Mouse (Mus musculus) intestine, postnatal 0 days (tissue): Measurements from ENCODE around the gene Olfr284. TPM values are rescaled to one million over a fixed set of nuclear protein-coding genes. Genes with fewer than 3 reads are reported as not detected.
A peak's percentile ranks its signal among the peaks of the same experiment; 100 is the strongest.

Experiments used
- ATAC-seq: fragments of 200-750 bp; cut with Nextera tagmentation; 2 replicates; pipeline ENCODE4 v1.8.0; 2017; ENCODE audit warnings: mild to moderate bottlenecking, moderate TSS enrichment, moderate library complexity
- H3K27ac ChIP-seq: fragments of 300-500 bp; sonication (generic); 2 replicates; pipeline ENCODE4 v1.5.1; 2014; ENCODE audit warnings: mild to moderate bottlenecking, low read depth, low read length, moderate library complexity
- H3K27me3 ChIP-seq: fragments of 300-500 bp; sonication (generic); replicated peaks from 2 replicates; pipeline ENCODE4 v1.6.1; 2014; ENCODE audit warnings: low read length, mixed read lengths; ENCODE audit not compliant: control insufficient read depth, insufficient read depth
- H3K36me3 ChIP-seq: fragments of 300-500 bp; sonication (generic); 2 replicates; pipeline ENCODE4 v1.6.1; 2014; ENCODE audit warnings: mild to moderate bottlenecking, moderate library complexity; ENCODE audit not compliant: control insufficient read depth, insufficient read depth
- H3K4me1 ChIP-seq: fragments of 300-500 bp; sonication (generic); replicated peaks from 2 replicates; pipeline ENCODE4 v1.6.1; 2014; ENCODE audit warnings: antibody characterized with exemption, low read length, mixed read lengths; ENCODE audit not compliant: control insufficient read depth, insufficient read depth
- H3K4me2 ChIP-seq: fragments of 300-500 bp; sonication (generic); replicated peaks from 2 replicates; pipeline ENCODE4 v1.6.1; 2014; ENCODE audit warnings: low read depth, mild to moderate bottlenecking, moderate library complexity
- H3K4me3 ChIP-seq: fragments of 300-500 bp; sonication (generic); 2 replicates; pipeline ENCODE4 v1.5.1; 2014; ENCODE audit warnings: low read depth, low read length
- H3K9ac ChIP-seq: fragments of 300-500 bp; sonication (generic); 2 replicates; pipeline ENCODE4 v1.6.1; 2014; ENCODE audit warnings: mild to moderate bottlenecking, low read depth, low read length
- H3K9me3 ChIP-seq: fragments of 300-500 bp; sonication (generic); 2 replicates; pipeline ENCODE4 v1.6.1; 2016; ENCODE audit warnings: mixed run types; ENCODE audit not compliant: control insufficient read depth
- CTCF ChIP-seq: sonication (generic); IDR thresholded peaks from 2 replicates; pipeline ENCODE4 v1.5.1; 2016; ENCODE audit warnings: low read depth, mild to moderate bottlenecking, control low read depth, antibody characterized with exemption, moderate library complexity
- WGBS: fragments of 180-500 bp; shearing (Covaris S2); extraction: QIAGEN DNeasy Blood & Tissue Kit; methylation state at CpG from one replicate; pipeline ENCODE4 v1.1.7; 2014; 5-methylcytosine and 5-hydroxymethylcytosine counted together
- polyA plus RNA-seq: library from polyadenylated mRNA; unstranded; fragments of >200 nt; fragmentation: Nextera tagmentation; extraction: Ambion mirVana; gene quantifications from 2 replicates; pipeline ENCODE4 v1.2.1, GENCODE M21; 2015

Olfr284 gene
- polyA plus RNA-seq, 1 experiment from 2014 or later: not detected

GRCm38 (mm10) chr15:98315703-98316102 is 25.1 kb downstream of the Olfr284 start:
- Histone ChIP-seq H3K9ac (no peak overlapping the region), H3K4me3 (no peak overlapping the region)
- WGBS: 46% methylated on average over 6 of the region's 6 CpGs

GRCm38 (mm10) chr15:98295628-98296551 is 44.9 kb downstream of the Olfr284 start, which contains the start of gene Zfp641:
Zfp641 (minus strand) TSS chr15:98296161.
- no peak for TF ChIP-seq CTCF
- WGBS: 2% methylated on average over 56 of the region's 60 CpGs
- ATAC-seq: 0 out of 2 replicates have a peak, but pooled peaks have one; percentile 38

More at GRCm38 (mm10) chr15:98315703-98316102, 25.1 kb downstream of the Olfr284 start:
- Histone ChIP-seq H3K27me3 (no peaks in the 10 kb centered on the region), H3K4me2 (no peak overlapping the region), H3K4me1 (no peaks in the 10 kb centered on the region), H3K36me3 (no peaks in the 10 kb centered on the region), H3K9me3 (no peaks in the 10 kb centered on the region), H3K27ac (no peak overlapping the region)
- no peak for ATAC-seq
- TF ChIP-seq CTCF: 0 out of 2 replicates have a peak, but pooled peaks have one; percentile 23

GRCm38 (mm10) chr15:98293651-98294050 is 47.1 kb downstream of the Olfr284 start:
- H3K9ac ChIP-seq: no peak overlapping the region
- H3K4me3 ChIP-seq: no peak overlapping the region
- 89% methylated on average over 8 of the region's 8 CpGs for WGBS
- H3K4me1 ChIP-seq: no peaks in the 10 kb centered on the region
- no peak for TF ChIP-seq CTCF
- no peaks in the 10 kb centered on the region for H3K36me3 ChIP-seq
- H3K27me3 ChIP-seq: 0 out of 2 replicates have a peak, but pooled peaks cover 7% of the 10 kb centered on the region
- H3K9me3 ChIP-seq: no peaks in the 10 kb centered on the region
- no peak overlapping the region for H3K27ac ChIP-seq
- no peak for ATAC-seq
- no peak overlapping the region for H3K4me2 ChIP-seq

More at GRCm38 (mm10) chr15:98295628-98296551, 44.9 kb downstream of the Olfr284 start, which contains the start of gene Zfp641:
- Histone ChIP-seq H3K4me3 (peak within 1 kb of the TSS; percentile 56), H3K9me3 (no peaks in the 10 kb centered on the region), H3K27ac (no peak within 1 kb of the TSS), H3K27me3 (0 out of 2 replicates have a peak, but pooled peaks cover 7% of the 10 kb centered on the region), H3K4me1 (no peaks in the 10 kb centered on the region), H3K9ac (peak within 1 kb of the TSS; percentile 50), H3K36me3 (no peaks in the 10 kb centered on the region), H3K4me2 (peak within 1 kb of the TSS; percentile 94)

Other genes with a start within 250 kb of the Olfr284 start
- 15.6 and 17.3 TPM in 2 replicates for gene Pfkm, start 248.4 kb downstream of the Olfr284 start, polyA plus RNA-seq
- gene Senp1, start 247.2 kb downstream of the Olfr284 start, polyA plus RNA-seq: 7.3 and 8.6 TPM in 2 replicates
- gene Asb8, start 175.4 kb downstream of the Olfr284 start, polyA plus RNA-seq: 41.9 and 46.6 TPM in 2 replicates
- 0.87 and 1.2 TPM in 2 replicates for gene Ccdc184, start 173.8 kb downstream of the Olfr284 start, polyA plus RNA-seq
- not detected in 2 replicates for gene Olfr288, start 145.4 kb downstream of the Olfr284 start, polyA plus RNA-seq
- gene Gm44579, start 120.0 kb downstream of the Olfr284 start, polyA plus RNA-seq: not detected in 2 replicates
- not detected in 2 replicates for gene Olfr287, start 119.9 kb downstream of the Olfr284 start, polyA plus RNA-seq
- gene Olfr286, start 106.5 kb downstream of the Olfr284 start, polyA plus RNA-seq: not detected in 2 replicates
- not detected in 2 replicates for gene H1fnt, start 83.7 kb downstream of the Olfr284 start, polyA plus RNA-seq
- 0.21 and 0.31 TPM in 2 replicates for gene Zfp641, start 44.8 kb downstream of the Olfr284 start, polyA plus RNA-seq
- not detected in 2 replicates for gene Olfr285, start 23.6 kb downstream of the Olfr284 start, polyA plus RNA-seq
- gene Olfr283, start 40.0 kb upstream of the Olfr284 start, polyA plus RNA-seq: not detected in 2 replicates
- not detected in 2 replicates for gene Olfr282, start 90.2 kb upstream of the Olfr284 start, polyA plus RNA-seq
- gene Olfr281, start 111.6 kb upstream of the Olfr284 start, polyA plus RNA-seq: not detected in 2 replicates
- not detected in 2 replicates for gene OR5BS1P, start 128.9 kb upstream of the Olfr284 start, polyA plus RNA-seq
- gene Lalba, start 141.7 kb upstream of the Olfr284 start, polyA plus RNA-seq: 0.34 and 0.56 TPM in 2 replicates
- gene Olfr279, start 151.4 kb upstream of the Olfr284 start, polyA plus RNA-seq: not detected in 2 replicates
- 42.1 and 42.3 TPM in 2 replicates for gene Kansl2, start 193.3 kb upstream of the Olfr284 start, polyA plus RNA-seq
- gene Ccnt1, start 229.9 kb upstream of the Olfr284 start, polyA plus RNA-seq: 21.1 and 25.0 TPM in 2 replicates
- not detected in 2 replicates for gene 4930415O20Rik, start 230.0 kb upstream of the Olfr284 start, polyA plus RNA-seq